Mouse (Mus musculus) right cerebral cortex, adult 18-20 months (tissue): ENCODE results near the gene Cyp2w1.
A peak's percentile ranks its signal among the peaks of the same experiment; 100 is the strongest.

ENCODE experiments used
- DNase-seq: peaks from one replicate; pipeline ENCODE4 v3.0.0; 2022; ENCODE audit warnings: mixed read lengths

Cyp2w1 gene

GRCm38 (mm10) chr5:139352317-139352716 is at the start of gene Cyp2w1:
Cyp2w1 (plus strand) TSS chr5:139352617.
- DNase-seq: no peak

DNA sequence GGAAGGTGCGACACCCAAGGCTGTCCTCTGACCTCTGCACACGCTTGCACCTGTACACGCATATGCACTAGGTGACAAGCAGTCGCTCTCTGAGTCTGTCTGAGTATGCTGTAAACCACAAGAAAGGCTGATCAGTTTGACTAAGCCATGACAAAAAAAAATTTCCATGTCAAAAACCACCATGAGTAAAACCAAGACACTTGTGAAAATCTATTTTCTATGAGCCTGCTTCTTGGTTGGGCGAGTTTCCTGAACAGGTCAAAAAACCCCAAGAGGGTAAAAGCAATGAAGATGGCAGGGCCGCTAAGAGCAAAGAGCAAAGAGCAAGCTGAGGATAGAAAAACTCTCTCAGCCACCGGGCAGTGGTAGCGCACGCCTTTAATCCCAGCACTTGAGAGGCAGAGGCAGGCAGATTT is 48.8 kb upstream of the Cyp2w1 start:
- no peak for DNase-seq

- DNase-seq: no peak
These were observed 42.5 kb upstream of the Cyp2w1 start for GRCm38 (mm10) chr5:139309946-139310345.

DNA sequence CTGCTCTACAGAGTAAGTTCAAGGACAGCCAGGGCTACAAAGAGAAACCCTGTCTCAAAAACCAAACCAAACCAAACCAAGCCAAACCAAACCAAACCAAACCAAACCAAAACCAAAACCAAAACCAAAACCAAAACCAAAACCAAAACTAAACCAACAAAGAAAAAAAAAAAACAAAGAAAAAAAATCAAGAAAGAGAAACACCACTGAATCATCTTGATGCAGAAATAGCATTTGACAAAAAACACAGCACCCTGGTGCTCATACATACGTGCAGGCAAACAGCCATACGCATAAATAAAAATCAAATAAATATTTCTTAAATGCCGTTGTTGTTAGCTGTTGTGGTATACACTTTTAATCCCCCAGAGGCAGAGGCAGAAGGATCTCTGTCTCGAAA is 41.9 kb upstream of the Cyp2w1 start:
- no peak for DNase-seq

- DNase-seq: peak; percentile 47
These were observed 40.6 kb upstream of the Cyp2w1 start for GRCm38 (mm10) chr5:139311822-139312221.

- DNase-seq: no peak
These were observed 38.9 kb upstream of the Cyp2w1 start for GRCm38 (mm10) chr5:139313536-139313935.

DNA sequence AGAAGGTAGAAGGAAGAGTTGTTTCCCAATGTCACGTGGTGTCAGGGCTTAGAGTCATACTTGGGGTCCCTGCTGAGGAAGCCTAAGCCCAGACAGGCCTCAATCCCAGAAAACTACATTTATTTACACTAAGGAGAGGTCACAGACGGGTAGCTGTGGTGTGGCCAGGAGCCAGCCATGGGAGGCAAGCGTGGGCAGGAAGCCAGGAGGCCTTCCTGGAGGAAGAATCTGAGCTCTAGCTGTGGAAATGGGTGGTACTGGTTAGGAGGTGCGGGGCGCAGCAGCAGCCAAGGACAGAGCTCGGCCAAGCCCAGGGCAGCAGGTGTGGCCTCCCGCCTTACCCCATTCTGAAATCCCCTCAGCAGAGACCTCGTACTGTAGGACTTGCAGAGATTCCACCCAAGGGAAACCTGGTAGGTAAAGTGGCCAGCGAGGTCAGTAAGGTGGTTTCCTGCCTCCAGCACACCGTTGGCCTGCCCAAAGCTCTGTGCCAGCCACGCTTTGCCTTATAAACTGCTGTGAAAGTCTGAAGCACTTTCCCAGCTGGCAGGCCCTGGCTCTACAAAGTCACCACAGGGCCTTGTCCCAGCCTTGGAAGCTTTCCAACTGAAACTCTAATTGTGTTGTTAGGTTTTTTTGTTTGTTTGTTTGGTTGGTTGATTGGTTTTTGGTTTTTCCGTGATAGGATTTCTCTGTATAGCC is 37.3 kb upstream of the Cyp2w1 start:
- no peak for DNase-seq

GRCm38 (mm10) chr5:139316982-139317675 is 35.3 kb upstream of the Cyp2w1 start:
- DNase-seq: no peak

- peak; percentile 68 for DNase-seq
These were observed 34.5 kb upstream of the Cyp2w1 start for GRCm38 (mm10) chr5:139317751-139318504.

- DNase-seq: no peak
These were observed 32.0 kb upstream of the Cyp2w1 start for GRCm38 (mm10) chr5:139320424-139320823.

GRCm38 (mm10) chr5:139321331-139321730 is 31.1 kb upstream of the Cyp2w1 start:
- DNase-seq: peak; percentile 38

DNA sequence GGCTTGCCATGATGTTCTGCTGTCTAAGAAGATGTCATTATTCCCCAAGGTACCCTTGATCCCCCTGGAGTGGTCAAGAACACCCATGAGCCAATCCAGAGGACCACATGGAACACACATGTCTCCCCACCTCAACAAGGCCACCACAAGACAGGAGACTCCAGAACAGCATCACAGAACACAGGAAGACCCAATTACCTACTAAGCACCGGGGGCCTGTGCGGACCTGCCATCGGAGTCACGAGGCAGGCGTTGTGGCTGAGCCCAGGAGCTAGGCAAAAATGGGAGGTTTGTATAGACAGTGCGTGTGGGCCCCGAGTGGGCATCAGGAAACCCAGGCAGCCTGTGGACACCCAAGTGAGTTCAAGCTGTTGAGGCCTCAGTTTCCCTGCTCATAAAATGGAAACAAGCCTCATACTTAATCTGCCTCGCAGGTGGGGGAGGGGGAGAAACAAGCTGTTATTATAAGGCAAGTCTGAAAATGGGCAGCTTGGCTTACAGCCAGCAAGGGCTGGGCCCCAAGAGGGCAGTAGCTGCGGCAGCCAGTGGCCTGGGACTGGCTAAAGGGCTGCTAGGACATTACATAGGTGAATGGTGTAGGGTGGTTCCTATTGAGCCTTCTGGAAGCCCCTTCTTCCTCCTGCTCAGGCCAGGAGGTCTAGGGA is 29.0 kb upstream of the Cyp2w1 start:
- DNase-seq: peak; percentile 47

DNA sequence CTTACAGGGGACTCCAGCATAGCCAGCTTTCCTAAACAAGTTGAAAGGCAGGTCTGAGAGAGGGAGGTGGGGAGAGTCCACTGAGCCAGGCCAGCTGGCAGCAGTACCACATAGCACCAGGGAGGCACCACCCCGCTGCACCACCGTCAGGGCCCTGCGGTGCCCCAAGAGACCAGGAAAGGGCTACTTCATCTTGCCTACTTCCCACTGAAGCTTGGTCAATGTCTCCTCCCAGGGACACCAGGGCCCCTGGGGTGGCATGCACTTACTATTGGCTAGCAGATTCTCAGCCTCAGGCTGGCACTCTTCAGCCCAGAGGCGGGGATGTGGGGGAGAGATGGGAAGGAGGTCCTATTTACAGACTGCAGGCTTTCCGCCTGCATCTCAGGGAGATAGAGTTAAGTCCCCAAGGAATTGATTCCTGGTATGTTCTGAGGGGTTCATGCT is 28.3 kb upstream of the Cyp2w1 start:
- DNase-seq: peak; percentile 71

- DNase-seq: peak; percentile 63
These were observed 27.6 kb upstream of the Cyp2w1 start for GRCm38 (mm10) chr5:139324691-139325394.

GRCm38 (mm10) chr5:139325395-139325966 is 26.9 kb upstream of the Cyp2w1 start, which contains the start of gene Adap1:
Adap1 (minus strand) TSS chr5:139325622.
- DNase-seq: peak; percentile 77

DNA sequence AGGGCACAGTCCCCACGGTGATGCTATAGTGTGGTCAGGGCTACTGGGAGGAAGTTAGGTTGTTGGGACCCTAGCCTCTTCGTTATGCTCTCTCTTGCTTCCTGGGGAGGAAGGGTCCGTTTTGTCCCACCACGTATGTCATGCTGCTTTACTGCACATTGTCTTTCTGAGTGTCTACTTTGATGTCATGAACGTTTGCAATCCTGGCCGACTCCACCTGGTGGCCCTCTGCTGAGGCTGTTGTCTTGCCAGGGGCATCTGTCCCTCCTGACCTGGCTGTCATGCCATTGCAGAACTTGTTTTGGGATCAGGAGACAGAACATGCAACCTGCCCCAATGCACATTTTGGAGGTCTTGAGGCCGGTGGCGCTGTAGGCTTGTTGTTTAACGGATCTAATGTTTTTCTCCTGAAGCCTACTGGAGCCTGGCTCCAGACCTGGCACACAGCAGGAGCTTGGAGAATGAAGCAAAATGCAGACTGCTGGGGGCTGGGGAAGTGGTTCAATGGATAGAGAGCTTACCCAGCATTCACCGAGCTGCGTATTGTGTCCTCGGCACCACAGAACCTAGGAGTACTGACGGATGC is 26.2 kb upstream of the Cyp2w1 start:
- DNase-seq: no peak

GRCm38 (mm10) chr5:139326986-139327633 is 25.3 kb upstream of the Cyp2w1 start:
- no peak for DNase-seq

DNA sequence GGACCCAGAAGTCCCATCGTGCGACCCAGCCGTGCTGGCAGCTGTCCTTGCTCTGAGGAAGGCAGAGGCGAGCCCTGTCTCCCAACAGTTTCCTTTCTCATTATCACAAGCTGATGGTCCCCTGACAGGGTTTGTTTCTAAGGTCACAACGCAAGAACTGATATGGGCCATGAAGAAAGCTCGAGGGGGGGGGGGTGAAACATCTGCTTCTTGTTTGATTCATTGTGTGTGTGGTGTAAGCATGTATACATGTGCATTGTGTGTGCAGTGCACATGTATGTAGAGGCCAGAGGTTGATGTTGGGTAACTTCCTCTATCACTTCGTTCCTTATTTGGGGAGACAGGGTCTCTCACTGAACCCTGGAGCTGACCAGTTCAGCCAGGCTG is 24.8 kb upstream of the Cyp2w1 start:
- DNase-seq: no peak

DNA sequence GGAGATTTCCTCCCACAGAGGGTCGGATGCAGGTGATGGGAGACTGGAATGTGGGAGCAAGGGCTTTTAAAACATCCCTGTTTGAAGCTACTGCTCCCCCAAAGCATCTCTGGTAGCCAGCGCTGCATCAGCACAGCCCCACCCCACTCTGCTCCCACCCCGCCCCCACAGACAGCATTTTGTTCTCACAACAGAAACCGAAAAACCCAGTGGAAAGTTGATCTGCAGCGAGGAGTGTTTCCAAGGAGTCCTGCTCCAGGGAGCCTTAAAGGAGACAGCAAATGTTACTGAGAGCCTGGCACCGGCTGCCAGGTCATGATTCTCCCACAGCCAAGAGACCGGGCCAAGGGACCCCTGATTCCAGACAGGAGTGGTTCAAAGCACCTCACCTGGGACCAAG is 21.7 kb upstream of the Cyp2w1 start:
- DNase-seq: no peak

DNA sequence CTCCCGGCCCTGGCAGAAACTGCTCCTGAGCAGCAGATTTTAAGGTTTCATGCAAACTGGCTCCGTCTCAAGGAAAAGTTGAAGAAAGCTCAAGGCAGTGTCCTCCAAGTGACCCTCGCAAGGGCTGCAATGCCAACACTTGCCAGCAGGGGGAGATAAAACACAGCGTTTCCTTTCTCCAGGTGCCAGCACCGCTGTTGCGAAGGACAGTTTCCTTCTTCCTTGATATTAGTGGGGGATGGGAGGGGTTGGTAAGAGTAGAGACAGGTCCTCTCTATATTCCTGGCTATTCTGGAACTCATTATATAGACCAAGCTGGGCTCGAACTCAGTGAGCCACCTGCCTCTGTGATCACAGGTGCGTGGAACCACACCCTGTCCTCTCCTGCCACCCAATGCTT is 20.7 kb upstream of the Cyp2w1 start:
- peak; percentile 71 for DNase-seq
